ENCODE assay signal across 11 mouse cellular contexts in the genomic region with DNA sequence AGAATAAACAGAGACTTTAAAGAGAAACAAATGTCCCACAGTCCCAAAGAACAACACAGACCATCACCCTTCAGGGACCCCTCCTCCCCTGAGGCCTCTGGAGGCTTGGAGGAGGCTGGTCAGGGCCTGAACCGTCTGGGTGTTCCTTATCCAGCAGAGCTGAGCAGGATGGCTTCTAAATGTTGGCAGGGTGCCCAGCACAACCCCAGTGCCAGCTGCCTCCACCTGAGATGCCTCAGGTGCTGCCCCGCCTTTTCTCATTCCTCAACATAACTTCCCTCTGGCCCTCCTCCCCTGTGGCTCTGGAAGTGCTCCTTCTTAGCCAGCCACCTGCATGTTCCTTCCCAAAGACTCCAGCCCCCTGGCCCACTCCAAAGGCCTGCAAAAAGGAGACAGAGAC. TPM values are rescaled to one million over a fixed set of nuclear protein-coding genes. Genes with fewer than 3 reads are reported as not detected.
DNase-seq lines count a peak whose midpoint lies in the region; ATAC-seq and TF ChIP-seq lines count a peak whose summit lies in the region.
"Had no signal": no experiment of that assay in that cellular context is flagged by ENCODE, and none has a peak within 500 bp of the region (broad histone marks: within the 10 kb centered on the region; RNA-seq: fewer than 3 reads in every experiment).

No protein-coding gene starts in this region.

- H3K9me3 ChIP-seq in hindbrain, embryonic 14.5 days (ENCODE audit: control insufficient read depth, low read length) = no peaks in the 10 kb centered on the region

- H3K27ac ChIP-seq in hindbrain, embryonic 14.5 days = no peak overlapping the region

- no peak overlapping the region for H3K4me3 ChIP-seq in lung, adult 2 months (replicated peaks; ENCODE audit: extremely low read depth, low read depth, low read length)
- H3K4me3 ChIP-seq in hindbrain, embryonic 14.5 days (replicated peaks; ENCODE audit: low read length) = no peak overlapping the region

- intact Hi-C loops in gastrocnemius, postnatal 36 days (cut with DNase I) = loop anchor here (5.0 kb wide), 2 partner anchors 44 to 86 kb away; no protein-coding TSS in a partner anchor

- peak; percentile 66 for DNase-seq in cerebellum, adult 11-12 months
- no peak for DNase-seq in cerebellum, adult 8-10 months
- peak; percentile 82 for DNase-seq in urinary bladder, postnatal 14 days (ENCODE audit: low spot score)
- no peak for DNase-seq in urinary bladder, postnatal 36 days (ENCODE audit: low spot score in 2 of 2)
- DNase-seq in lung, adult 2 months = peak; percentile 69
- no peak for DNase-seq in spleen, postnatal 10 days (ENCODE audit: low spot score in 2 of 2)
- no peak for DNase-seq in gastrocnemius, postnatal 36 days
- no peak for DNase-seq in hindbrain, embryonic 14.5 days (ENCODE audit: low spot score)
- DNase-seq: heart, postnatal 14 days had no signal

- no peak overlapping the region for H3K4me2 ChIP-seq in hindbrain, embryonic 14.5 days (replicated peaks)

- no peak for TF ChIP-seq CTCF in lung, adult 2 months (IDR thresholded peaks at IDR 0.05; ENCODE audit: insufficient read depth, low read length)

- H3K9ac ChIP-seq in hindbrain, embryonic 14.5 days = no peak overlapping the region

- H3K27me3 ChIP-seq in hindbrain, embryonic 14.5 days (ENCODE audit: control insufficient read depth, insufficient read depth, low read length) = no peaks in the 10 kb centered on the region

- H3K4me1 ChIP-seq in lung, adult 2 months (ENCODE audit: control insufficient read depth, insufficient read depth, low read length) = 0 out of 2 replicates have a peak, but pooled peaks cover 5% of the 10 kb centered on the region
- peaks cover 10% of the 10 kb centered on the region for H3K4me1 ChIP-seq in hindbrain, embryonic 14.5 days (replicated peaks; ENCODE audit: control insufficient read depth, insufficient read depth, low read length)

- ATAC-seq in hindbrain, embryonic 14.5 days (ENCODE audit: low FRiP score) = no peak
- ATAC-seq: Patski had no signal

- no peak for TF ChIP-seq POLR2A in lung, adult 2 months (IDR thresholded peaks at IDR 0.05; ENCODE audit: borderline replicate concordance, extremely low read depth, low read depth, low read length)

- no peaks in the 10 kb centered on the region for H3K36me3 ChIP-seq in hindbrain, embryonic 14.5 days (replicated peaks; ENCODE audit: control insufficient read depth, insufficient read depth)

- 38% methylated on average over 2 of the region's 2 CpGs for WGBS in lung, adult 2 months
- 46% methylated on average over 2 of the region's 2 CpGs for WGBS in hindbrain, embryonic 14.5 days

RNA-seq across cellular contexts. Expression of a gene that starts 2.3 kb away (rescaled TPM):
- 6.4 and 7.0 TPM in 2 replicates for polyA plus RNA-seq in lung, adult 2 months (2012; rRNA removed)
- total RNA-seq in gastrocnemius, postnatal 36 days (2021) = under 1 TPM; 0.59 to 0.72 TPM
- 9.1 and 11.8 TPM in 2 replicates for polyA plus RNA-seq in hindbrain, embryonic 14.5 days (2014; fragmentation: Nextera tagmentation; extraction: Ambion mirVana)
- total RNA-seq: megakaryocyte-erythroid progenitor cell, adult 5-6 weeks had no signal

RNA-seq across cellular contexts. Expression of a gene that starts 51.2 kb away (rescaled TPM):
- polyA plus RNA-seq in lung, adult 2 months (2012; rRNA removed) = 6.4 and 12.3 TPM in 2 replicates
- total RNA-seq in gastrocnemius, postnatal 36 days (2021) = 1 to 10 TPM in 1 of 2 experiments, under 1 TPM in 1; 0.91 to 1.2 TPM
- 1.8 and 2.6 TPM in 2 replicates for polyA plus RNA-seq in hindbrain, embryonic 14.5 days (2014; fragmentation: Nextera tagmentation; extraction: Ambion mirVana)

Comparison
In these comparisons a context has a peak if more than half of its experiments do, and no peak if none do; other contexts are left out.
1. DNase-seq: peak in cerebellum, adult 11-12 months (single experiment), urinary bladder, postnatal 14 days (single experiment) and lung, adult 2 months (single experiment); none in cerebellum, adult 8-10 months (single experiment), urinary bladder, postnatal 36 days (0 of 2), spleen, postnatal 10 days (0 of 2), gastrocnemius, postnatal 36 days (0 of 2) and hindbrain, embryonic 14.5 days (single experiment).